Mouse (Mus musculus) lung, embryonic 14.5 days (tissue): ENCODE measurements at regions not wholly inside any gene's neighbourhood (a gene's known extent, or its start where the extent isn't known, plus 50 kb on each side); places are given as distances from the start of the nearest gene placed in this dataset.

ENCODE experiments used
- ATAC-seq: fragments of 200-750 bp; cut with Nextera tagmentation; 2 replicates; pipeline ENCODE4 v1.8.0; 2017; ENCODE audit warnings: mild to moderate bottlenecking, moderate TSS enrichment, moderate library complexity; ENCODE audit not compliant: insufficient read depth
- DNase-seq: peaks from one replicate; pipeline ENCODE4 v3.0.0-alpha.2; 2015
- H3K27ac ChIP-seq: fragments of 300-500 bp; sonication (generic); 2 replicates; pipeline ENCODE4 v1.5.1; 2014; ENCODE audit warnings: low read depth, mild to moderate bottlenecking, moderate library complexity
- H3K27me3 ChIP-seq: fragments of 300-500 bp; sonication (generic); 2 replicates; pipeline ENCODE4 v1.6.1; 2014; ENCODE audit warnings: low read length, control low read depth; ENCODE audit not compliant: insufficient read depth
- H3K36me3 ChIP-seq: fragments of 300-500 bp; sonication (generic); 2 replicates; pipeline ENCODE4 v1.6.1; 2014; ENCODE audit warnings: control low read depth; ENCODE audit not compliant: insufficient read depth
- H3K4me1 ChIP-seq: fragments of 300-500 bp; sonication (generic); 2 replicates; pipeline ENCODE4 v1.6.1; 2014; ENCODE audit warnings: antibody characterized with exemption, control low read depth; ENCODE audit not compliant: insufficient read depth
- H3K4me2 ChIP-seq: fragments of 300-500 bp; sonication (generic); 2 replicates; pipeline ENCODE4 v1.6.1; 2014; ENCODE audit warnings: mild to moderate bottlenecking
- H3K4me3 ChIP-seq: fragments of 300-500 bp; sonication (generic); 2 replicates; pipeline ENCODE4 v1.5.1; 2014; ENCODE audit warnings: low read depth, low read length
- H3K9ac ChIP-seq: fragments of 300-500 bp; sonication (generic); 2 replicates; pipeline ENCODE4 v1.6.1; 2014
- H3K9me3 ChIP-seq: fragments of 300-500 bp; sonication (generic); 2 replicates; pipeline ENCODE4 v1.6.1; 2016; ENCODE audit warnings: low read depth, low read length, control low read depth
- CTCF ChIP-seq: IDR thresholded peaks from 2 replicates; pipeline ENCODE4 v1.5.1; 2016; ENCODE audit warnings: antibody characterized with exemption, low read depth
- WGBS: fragments of 180-500 bp; shearing (Covaris S2); extraction: QIAGEN DNeasy Blood & Tissue Kit; methylation state at CpG from one replicate; pipeline ENCODE4 v1.1.7; 2014; 5-methylcytosine and 5-hydroxymethylcytosine counted together

- no peak for ATAC-seq
- H3K4me3 ChIP-seq: no peak overlapping the region
- no peaks in the 10 kb centered on the region for H3K4me1 ChIP-seq
- no peak overlapping the region for H3K27ac ChIP-seq
- no peak overlapping the region for H3K4me2 ChIP-seq
- no peaks in the 10 kb centered on the region for H3K27me3 ChIP-seq
- H3K9ac ChIP-seq: no peak overlapping the region
- TF ChIP-seq CTCF: no peak
- DNase-seq: peak; percentile 13
- no peaks in the 10 kb centered on the region for H3K9me3 ChIP-seq
- 65% methylated on average over 3 of the region's 3 CpGs for WGBS
- H3K36me3 ChIP-seq: no peaks in the 10 kb centered on the region
Observed at GRCm38 (mm10) chr14:58317640-58318039, 247.3 kb downstream of the Fgf9 start.

GRCm38 (mm10) chr14:58317231-58317630, 246.9 kb downstream of the Fgf9 start:
- peak; percentile 38 for DNase-seq
- Histone ChIP-seq H3K4me3 (no peak overlapping the region), H3K9ac (no peak overlapping the region), H3K36me3 (no peaks in the 10 kb centered on the region), H3K27ac (no peak overlapping the region), H3K4me1 (no peaks in the 10 kb centered on the region), H3K4me2 (no peak overlapping the region), H3K9me3 (no peaks in the 10 kb centered on the region), H3K27me3 (no peaks in the 10 kb centered on the region)
- no peak for ATAC-seq
- 37% methylated on average over 4 of the region's 4 CpGs for WGBS
- no peak for TF ChIP-seq CTCF

- Histone ChIP-seq H3K9me3 (no peaks in the 10 kb centered on the region), H3K4me1 (no peaks in the 10 kb centered on the region), H3K4me3 (no peak overlapping the region), H3K36me3 (no peaks in the 10 kb centered on the region), H3K27ac (no peak overlapping the region), H3K4me2 (no peak overlapping the region), H3K27me3 (no peaks in the 10 kb centered on the region), H3K9ac (no peak overlapping the region)
- DNase-seq: no peak
- WGBS: 88% methylated on average over 6 of the region's 6 CpGs
- no peak for ATAC-seq
- no peak for TF ChIP-seq CTCF
Observed at GRCm38 (mm10) chr14:58307695-58308094, 237.3 kb downstream of the Fgf9 start.

GRCm38 (mm10) chr14:58306832-58307521, 236.6 kb downstream of the Fgf9 start:
- no peaks in the 10 kb centered on the region for H3K9me3 ChIP-seq
- no peak for ATAC-seq
- no peak overlapping the region for H3K4me3 ChIP-seq
- 80% methylated on average over 11 of the region's 11 CpGs for WGBS
- no peak overlapping the region for H3K9ac ChIP-seq
- no peak for DNase-seq
- no peak for TF ChIP-seq CTCF
- H3K36me3 ChIP-seq: no peaks in the 10 kb centered on the region
- no peak overlapping the region for H3K4me2 ChIP-seq
- H3K4me1 ChIP-seq: no peaks in the 10 kb centered on the region
- H3K27me3 ChIP-seq: no peaks in the 10 kb centered on the region
- no peak overlapping the region for H3K27ac ChIP-seq

GRCm38 (mm10) chr14:58300411-58300887, 230.1 kb downstream of the Fgf9 start:
- Histone ChIP-seq H3K4me1 (no peaks in the 10 kb centered on the region; the same call in 1 of the 2 replicates), H3K9ac (no peak overlapping the region), H3K9me3 (no peaks in the 10 kb centered on the region), H3K36me3 (no peaks in the 10 kb centered on the region), H3K27me3 (no peaks in the 10 kb centered on the region), H3K4me2 (peak overlapping the region; percentile 16), H3K4me3 (no peak overlapping the region), H3K27ac (peak overlapping the region; percentile 54; the same call in 1 of the 2 replicates)
- peak; percentile 85 for ATAC-seq
- WGBS: 32% methylated on average over 10 of the region's 10 CpGs
- TF ChIP-seq CTCF: no peak
- peak; percentile 51 for DNase-seq

GRCm38 (mm10) chr14:58286007-58286525, 215.7 kb downstream of the Fgf9 start:
- ATAC-seq: no peak

GRCm38 (mm10) chr14:58282708-58283290, 212.5 kb downstream of the Fgf9 start:
- no peak overlapping the region for H3K9ac ChIP-seq
- ATAC-seq (peak; percentile 58), DNase-seq (peak; percentile 75)
- no peaks in the 10 kb centered on the region for H3K4me1 ChIP-seq
- WGBS: 39% methylated on average over 15 of the region's 15 CpGs
- no peak for TF ChIP-seq CTCF
- peak overlapping the region; percentile 41 for H3K4me2 ChIP-seq
- no peaks in the 10 kb centered on the region; the same call in 1 of the 2 replicates for H3K9me3 ChIP-seq
- no peaks in the 10 kb centered on the region for H3K36me3 ChIP-seq
- no peaks in the 10 kb centered on the region for H3K27me3 ChIP-seq
- 0 out of 2 replicates have a peak overlapping the region, but pooled peaks have one; percentile 10 for H3K4me3 ChIP-seq
- H3K27ac ChIP-seq: no peak overlapping the region

More at GRCm38 (mm10) chr14:58286007-58286525, 215.7 kb downstream of the Fgf9 start:
- Histone ChIP-seq H3K36me3 (no peaks in the 10 kb centered on the region), H3K9me3 (no peaks in the 10 kb centered on the region), H3K9ac (no peak overlapping the region), H3K27me3 (no peaks in the 10 kb centered on the region), H3K4me1 (no peaks in the 10 kb centered on the region), H3K27ac (no peak overlapping the region), H3K4me2 (no peak overlapping the region), H3K4me3 (no peak overlapping the region)
- WGBS: 60% methylated on average over 13 of the region's 13 CpGs
- no peak for DNase-seq
- no peak for TF ChIP-seq CTCF
